Mouse (Mus musculus) liver, adult 2 months (tissue): ENCODE measurements around the gene Dapk3.

Experiments
- CTCF ChIP-seq: fragments of 200-500 bp; IDR thresholded peaks from 2 replicates; pipeline ENCODE4 v1.5.1; 2011; ENCODE audit warnings: low read depth, low read length, control low read depth
- POLR2A ChIP-seq: fragments of 200-500 bp; IDR thresholded peaks from 2 replicates; pipeline ENCODE4 v1.6.1; 2011; ENCODE audit warnings: low read length, control low read depth; ENCODE audit not compliant: insufficient read depth; ENCODE audit errors: extremely low read depth

- TF ChIP-seq POLR2A (no peak), CTCF (no peak)
Measured at GRCm38 (mm10) chr10:81180946-81181345, 1.9 kb upstream of the Dapk3 start.
